Mouse (Mus musculus) lung, postnatal 25 days (tissue): ENCODE data around the gene Stag1.
"Not testable (repeated sequence)": the region's sequence is repeated elsewhere in the genome, so short reads cannot be mapped to it uniquely, and the experiment has no call there.

Experiments
- DNase-seq: peaks from one replicate; pipeline ENCODE4 v3.0.0; 2022; ENCODE audit warnings: low spot score

Gene Stag1

DNA sequence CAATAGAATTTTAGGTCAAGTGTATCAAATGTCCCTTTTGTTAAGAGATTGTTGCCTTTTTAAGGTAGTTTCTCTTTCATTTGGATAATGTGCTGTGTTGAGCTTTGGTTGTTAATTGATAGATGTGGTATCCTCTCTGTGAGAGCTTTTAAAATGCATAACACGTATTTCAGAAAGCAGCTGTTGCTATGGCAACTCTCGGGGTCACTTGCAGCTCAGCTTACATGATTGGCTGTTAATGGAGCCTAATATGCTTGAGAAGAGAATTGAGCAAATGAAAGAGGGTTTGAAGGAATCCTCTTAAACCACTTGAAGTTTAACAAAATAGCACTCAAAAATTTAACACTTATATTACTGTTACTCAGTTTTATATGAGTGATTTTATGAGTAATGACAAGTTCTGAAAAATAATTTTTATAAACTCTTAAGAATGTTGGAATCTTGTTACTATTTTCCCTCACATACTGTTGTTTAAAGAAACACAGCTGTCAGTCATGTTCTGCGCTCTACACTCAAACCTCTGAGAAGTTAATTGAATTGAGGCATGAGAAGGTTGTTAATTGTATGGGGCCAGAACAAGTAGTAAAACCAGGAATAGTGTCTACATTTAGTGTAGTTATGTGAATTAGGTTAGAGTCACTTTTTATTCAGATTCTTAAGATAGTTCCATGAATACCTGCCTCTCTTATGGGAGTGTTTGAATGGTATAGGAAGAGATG, 88.3 kb downstream of the Stag1 start:
- DNase-seq: peak; percentile 55

DNA sequence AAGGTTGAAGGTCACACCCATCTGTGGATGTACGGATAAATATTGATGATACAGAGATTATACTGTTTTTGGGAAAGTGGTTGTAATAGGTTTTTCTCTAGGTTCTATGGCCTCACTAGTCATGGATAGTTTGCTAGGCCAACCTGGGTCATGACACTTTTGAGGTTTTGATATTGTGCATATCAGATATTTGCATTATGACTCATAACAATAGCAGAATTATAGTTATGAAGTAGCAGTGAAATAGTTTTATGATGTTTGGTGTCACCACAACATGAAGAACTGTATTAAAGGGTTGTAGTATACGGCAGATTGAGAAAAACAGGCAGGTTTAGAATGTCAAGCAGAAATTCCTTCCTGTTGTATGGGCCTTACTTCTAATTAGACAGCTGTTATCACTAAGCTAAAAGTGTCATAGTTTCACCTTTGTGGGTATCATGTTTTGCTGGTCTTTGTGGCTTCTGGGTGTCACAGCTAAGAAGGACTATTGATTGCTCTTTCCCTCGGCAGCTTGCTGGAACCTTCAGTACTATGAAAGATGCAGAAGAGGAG, 92.2 kb downstream of the Stag1 start:
- no peak for DNase-seq

DNA sequence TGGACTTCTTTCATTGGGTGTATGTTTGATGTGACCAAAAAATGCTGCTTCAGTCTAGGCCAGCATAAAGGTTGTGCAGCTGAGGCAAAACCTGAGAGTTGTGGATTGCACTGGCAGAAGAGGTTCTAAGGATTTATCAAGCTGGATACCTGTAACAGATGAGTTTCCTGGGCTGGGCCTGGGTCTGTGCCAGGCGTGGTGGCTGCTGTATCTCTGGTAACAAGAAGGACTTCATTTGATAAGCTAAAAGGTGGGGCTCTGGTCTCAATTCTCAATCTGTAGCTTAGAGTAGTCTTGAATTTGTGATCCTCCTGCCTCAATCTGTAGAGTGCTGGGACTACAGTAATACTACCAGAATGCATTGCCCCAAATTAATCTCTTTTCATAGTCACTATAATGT, 94.6 kb downstream of the Stag1 start:
- DNase-seq: no peak

DNA sequence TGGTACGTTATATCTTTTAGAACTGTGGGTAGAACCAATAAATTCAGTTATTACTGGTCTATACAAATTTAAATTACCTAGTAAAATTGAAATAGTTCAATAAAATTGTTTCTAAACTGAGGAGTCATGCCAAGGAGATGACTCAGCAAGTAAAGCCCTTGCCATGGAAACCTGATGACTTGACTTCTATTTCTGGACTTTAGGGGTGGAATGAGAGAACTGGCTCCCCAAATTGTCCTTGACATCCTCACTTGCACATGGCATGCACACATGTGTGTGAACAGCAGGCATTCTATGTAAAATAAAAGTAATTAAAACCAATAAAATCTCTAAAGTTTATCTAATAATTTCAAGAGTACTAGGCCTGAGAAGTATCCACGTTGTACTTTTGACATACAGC, 98.9 kb downstream of the Stag1 start:
- DNase-seq: no peak

DNA sequence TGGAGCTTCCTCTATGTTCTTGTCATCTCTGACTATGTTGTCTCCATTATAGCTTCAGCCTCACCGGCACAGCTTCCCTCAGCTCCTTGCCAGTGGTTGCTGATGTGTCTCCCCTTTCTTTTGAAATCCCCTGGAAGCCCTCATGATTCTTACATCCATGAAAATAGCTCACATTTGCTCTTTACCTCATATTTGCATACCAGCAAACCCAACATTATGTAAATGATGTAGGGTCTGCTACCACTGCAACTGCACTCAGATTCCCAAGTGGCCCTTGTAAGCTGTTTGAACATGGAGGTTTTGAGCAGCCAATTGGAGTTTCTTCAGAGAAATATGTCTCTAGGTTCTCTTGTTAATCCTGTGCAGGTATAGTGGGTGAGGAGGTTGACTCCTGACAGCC, 110.0 kb downstream of the Stag1 start:
- DNase-seq: no peak

DNA sequence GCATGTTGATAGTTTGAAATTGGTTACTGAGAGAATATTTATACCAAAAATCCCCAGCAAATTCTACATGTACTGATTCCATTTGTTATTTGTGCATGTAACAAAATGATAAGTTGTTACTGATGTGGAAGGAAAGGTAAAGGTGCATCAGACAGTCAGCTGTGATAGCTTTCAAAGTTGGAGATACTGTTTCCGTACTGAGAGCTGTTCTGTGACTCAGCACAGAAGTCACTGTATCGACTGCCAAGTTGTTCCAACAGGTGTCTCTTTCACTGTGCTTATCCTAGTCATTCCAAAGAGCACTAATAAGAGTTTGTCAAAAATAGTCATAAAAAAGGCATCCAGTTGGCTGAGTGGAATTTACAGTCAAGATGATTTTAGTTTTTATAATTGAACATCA, 114.1 kb downstream of the Stag1 start:
- no peak for DNase-seq

DNA sequence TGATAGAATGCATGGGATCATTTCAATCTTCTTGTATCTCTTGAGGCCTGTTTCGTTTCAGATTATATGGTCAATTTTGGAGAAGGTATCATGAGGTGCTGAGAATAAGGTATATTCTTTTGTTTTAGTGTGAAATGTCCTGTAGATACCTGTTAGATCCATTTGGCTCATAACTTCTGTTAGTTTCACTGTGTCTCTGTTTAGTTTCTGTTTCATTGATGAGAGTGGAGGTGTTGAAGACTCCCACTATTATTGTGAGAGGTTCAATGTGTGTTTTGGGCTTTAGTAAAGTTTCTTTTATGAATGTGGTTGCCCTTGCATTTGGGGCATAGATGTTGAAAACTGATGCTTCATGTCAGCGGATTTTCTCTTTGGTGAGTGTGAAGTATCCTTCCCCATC, 127.2 kb downstream of the Stag1 start:
- DNase-seq: not testable (repeated sequence)

DNA sequence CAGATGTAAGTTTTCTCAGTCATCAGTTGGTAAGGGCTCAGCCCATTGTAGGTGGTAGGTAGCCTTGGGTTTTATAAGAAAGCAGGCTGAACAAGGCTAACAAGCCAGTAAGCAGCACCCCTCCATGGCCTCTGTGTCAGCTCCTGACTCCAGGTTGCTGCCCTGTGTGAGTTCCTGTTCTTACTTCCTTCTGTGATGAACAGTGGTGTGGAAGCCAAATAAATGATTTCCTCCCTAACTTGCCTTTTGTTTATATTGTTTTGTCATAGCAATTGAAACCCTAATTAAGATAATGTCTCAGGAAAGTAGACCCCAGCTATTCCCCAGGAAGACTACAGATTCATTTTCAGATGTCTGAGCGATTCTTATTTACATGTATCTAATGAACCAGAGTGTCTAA, 134.2 kb downstream of the Stag1 start:
- DNase-seq: no peak

DNA sequence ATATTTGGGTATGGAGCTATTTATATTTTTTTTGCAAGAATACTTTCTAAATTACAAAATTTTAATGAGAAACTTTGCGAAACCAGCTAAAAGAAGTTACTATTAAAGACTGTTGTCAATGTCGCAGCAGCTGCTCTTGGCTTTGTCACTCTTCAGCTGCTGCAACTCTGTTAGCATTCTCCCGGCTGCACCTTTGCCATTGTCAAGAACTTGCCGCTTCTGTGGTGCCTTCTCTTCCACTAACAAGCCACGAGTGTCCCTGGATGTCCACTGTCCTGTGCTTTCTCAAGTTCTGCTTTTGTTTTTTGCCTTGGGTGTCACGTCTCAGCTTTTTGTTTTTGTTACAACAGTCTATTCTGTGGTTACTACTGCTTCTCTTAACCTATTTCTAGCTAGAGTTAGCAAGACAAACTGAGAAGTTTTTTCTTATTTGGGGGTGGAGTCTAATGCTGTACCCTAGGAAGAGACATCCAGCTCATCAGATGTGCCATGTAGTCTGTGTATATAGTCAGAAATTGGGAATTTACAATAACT, 136.4 kb downstream of the Stag1 start:
- DNase-seq: peak; percentile 10

DNA sequence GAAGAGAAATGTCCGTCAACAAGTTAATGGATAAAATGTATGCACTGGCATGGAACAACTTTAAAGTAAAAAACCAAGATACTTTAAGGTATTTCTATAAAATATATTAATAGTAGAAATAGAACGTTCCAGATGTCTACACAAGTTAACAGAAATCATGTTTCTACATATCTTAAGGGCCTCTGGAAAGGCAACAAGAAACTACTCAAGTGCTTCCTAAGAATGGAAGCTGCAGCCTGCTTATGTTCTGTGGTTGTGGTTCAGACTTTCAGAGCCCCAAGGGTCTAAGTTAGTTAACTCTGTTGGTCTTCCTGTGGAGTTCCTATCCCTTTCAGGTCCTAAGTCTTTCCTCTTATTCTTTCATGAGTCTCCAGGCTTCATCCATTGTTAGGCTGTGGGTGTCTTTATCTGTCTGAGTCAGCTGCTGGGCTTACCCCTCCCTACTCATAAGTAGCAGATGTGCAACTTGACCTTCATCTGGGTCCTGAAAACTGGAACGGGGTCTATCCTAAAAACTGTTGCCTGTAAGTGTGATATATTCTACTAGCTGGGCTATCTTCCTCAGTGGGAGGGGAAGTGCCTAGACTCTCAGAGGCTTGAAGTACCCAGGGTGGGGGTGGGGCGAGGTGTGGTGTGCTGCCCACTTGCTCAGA, 138.5 kb downstream of the Stag1 start:
- DNase-seq: no peak

DNA sequence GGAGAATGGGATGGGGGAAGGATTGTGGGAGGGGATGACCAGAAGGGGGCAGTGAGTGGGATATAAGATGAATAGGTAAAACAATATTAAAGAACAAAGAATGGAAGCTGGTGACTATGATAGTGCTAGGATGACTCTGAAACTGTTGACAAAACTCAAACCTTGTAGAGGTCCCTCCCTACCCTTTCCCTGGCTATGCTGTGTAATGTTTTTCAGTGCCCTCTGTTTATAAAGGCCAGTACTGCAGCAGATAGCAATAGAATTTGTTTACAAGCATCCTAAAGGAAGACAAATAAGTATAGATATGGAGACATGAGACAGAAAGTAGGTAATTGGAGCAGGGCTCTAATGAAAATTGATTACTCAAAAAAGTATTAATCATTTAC, 139.0 kb downstream of the Stag1 start:
- no peak for DNase-seq

DNA sequence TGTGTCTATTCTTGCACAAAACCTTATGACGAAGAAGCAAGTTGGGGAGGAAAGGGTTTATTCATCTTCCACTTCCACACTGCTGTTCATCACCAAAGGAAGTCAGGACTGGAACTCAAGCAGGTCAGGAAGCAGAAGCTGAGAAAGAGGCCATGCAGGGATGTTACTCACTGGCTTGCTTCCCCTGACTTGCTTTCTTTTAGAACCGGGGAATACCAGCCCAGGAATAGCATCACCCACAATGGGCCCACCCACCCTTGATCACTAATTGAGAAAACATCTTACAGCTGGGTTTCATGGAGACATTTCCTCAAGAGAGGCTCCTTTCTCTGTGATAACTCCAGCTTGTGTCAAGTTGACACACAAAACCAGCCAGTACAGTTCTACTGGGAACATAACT, 179.6 kb downstream of the Stag1 start:
- DNase-seq: not testable (repeated sequence)

DNA sequence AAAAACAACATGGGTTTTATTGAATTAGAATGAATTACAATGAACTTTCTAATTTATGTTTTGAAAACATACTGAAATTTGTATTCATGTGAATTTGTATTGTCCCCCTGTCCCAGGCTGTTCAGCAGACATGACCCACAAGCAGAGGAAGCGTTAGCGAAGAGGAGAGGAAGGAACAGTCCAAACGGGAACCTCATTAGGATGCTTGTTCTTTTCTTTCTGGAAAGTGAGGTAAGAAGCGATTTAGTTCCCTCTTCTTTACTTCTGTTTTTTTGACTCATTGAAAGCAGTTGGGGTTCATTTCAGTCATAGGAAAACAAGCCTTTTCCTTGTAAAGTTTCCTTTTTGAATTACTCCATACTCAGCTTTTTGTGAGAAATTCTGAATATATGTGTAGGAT, 268.4 kb downstream of the Stag1 start:
- no peak for DNase-seq

DNA sequence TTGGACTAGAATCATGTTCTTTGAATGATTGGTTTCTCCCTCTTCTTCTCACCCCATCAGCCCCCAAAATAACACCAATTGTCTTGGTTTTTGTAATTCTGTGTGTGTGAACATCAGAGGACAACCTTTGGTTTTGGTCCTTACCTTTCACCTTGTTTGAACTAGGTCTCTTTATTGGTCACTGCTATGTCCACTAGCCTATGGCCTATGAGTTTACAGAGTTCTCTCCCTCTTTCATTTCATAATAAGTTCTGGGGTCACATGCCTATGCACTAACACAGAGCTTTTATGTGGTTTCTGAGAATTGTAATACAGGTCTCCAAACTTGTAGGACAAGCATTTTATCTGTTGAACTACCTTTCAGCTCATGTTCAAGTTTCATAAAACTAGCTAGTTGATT, 272.0 kb downstream of the Stag1 start:
- no peak for DNase-seq

DNA sequence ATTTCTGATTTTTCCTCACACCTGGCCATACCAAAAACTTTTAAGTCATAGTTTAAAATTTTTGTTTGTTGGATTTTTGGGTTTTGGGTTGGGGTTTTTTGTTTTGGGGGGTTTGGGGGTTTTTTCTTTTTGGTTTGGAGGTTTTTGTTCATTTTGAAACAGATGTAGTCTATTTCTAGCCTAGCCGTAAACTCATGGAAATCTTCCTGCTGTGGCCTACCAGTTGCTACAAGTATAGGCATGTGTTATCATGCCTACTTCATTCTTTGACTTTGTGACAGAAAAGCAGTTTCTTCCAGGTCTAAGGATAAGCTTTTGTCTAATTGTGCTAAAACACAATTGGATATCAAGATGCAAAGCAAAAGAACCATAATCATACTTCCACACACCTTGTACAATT, 298.5 kb downstream of the Stag1 start:
- DNase-seq: no peak

DNA sequence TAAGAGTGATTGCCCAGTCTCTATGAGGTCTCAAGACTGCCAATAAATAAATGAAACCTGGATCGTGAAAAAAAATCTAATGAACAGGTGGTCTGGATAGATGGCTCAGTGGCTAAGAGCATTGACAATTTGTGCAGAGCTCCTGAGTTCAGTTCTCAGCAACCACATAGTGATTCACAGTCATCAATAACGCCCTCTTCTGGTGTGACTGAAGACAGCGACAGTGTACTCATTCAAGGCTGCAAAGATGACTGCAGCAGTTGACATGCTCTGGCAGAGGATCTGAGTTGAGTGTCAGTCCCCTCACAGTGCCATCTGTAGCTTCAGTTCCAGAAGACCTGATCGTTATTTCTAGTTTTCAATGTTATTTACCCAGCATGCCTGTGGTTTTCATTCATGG, 300.4 kb downstream of the Stag1 start:
- DNase-seq: no peak

DNA sequence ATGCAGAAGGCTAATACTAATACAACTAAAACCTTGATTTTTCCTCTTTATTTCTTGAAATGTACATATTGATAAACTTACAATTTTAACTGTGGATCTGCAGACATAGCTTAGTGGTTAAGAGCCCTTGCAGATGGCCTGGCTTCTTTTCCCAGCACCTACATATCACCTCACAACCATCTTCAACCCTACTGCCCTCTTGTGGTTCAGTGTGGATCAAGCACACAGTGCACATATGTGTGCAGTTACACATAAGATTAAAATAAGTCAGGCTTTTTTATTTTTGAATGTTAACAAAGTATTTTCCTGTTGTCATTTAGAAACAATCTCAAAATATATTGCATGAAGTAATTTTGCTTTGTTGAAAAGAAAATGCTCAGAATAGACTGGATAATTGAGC, 312.8 kb downstream of the Stag1 start:
- peak; percentile 35 for DNase-seq

DNA sequence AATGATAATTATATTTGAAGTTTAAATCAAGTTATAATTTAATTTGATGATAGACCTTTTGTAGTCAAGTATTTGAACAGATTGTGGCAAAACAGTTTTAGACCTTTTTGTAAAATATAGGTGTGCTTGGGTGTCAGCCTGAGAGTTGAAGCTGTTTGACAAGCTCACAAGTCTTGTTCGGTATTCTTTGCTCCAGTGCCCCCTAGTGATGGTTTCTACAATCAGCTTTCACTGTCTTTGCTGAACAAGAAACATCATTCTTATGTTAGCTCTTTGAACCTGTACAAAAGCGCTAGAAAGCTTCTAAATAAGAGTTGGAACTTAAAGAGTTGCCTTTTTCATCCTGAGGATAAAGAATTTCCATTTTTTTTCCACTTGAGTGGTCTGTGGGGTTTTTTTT, 319.5 kb downstream of the Stag1 start:
- peak; percentile 76 for DNase-seq

DNA sequence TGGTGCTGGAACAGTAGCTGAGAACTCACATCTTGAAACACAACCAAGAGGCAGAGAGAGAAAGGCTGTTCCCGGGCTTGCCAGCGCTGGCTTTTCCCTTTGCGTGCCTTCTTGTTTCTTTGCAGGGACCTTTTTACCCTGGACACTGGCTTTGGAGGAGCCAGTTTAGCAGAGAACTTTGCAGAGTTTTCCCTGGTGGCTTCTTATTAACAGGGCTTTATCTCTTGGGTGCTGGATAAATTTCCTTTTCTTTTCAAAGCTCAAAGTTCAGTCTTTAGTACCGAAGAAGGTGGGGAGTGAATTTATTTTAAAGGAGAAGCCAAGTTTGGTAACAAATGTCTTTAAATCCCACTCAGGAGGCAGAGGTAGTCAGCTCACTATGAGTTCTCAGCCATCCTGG, 329.0 kb downstream of the Stag1 start:
- DNase-seq: no peak

DNA sequence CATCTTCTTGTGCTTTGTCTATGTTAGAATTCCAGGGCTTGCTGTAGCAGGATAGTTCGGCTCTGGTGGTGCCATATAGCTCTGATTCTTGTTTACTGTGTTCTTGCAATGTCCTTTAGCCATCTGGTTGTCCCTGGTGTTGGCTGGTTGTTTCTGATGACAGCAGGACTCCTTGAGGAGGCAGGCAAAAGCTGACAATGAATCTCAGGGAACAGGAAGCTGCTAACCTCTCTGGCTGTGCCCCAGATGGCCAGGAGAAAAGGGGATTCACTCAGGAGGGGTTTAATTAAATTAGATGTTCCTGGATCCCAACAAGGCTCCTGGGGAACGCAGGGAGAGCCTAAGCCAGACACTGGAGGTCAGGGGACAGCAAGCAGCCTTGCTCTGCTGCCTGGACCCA, 344.4 kb downstream of the Stag1 start:
- DNase-seq: no peak

DNA sequence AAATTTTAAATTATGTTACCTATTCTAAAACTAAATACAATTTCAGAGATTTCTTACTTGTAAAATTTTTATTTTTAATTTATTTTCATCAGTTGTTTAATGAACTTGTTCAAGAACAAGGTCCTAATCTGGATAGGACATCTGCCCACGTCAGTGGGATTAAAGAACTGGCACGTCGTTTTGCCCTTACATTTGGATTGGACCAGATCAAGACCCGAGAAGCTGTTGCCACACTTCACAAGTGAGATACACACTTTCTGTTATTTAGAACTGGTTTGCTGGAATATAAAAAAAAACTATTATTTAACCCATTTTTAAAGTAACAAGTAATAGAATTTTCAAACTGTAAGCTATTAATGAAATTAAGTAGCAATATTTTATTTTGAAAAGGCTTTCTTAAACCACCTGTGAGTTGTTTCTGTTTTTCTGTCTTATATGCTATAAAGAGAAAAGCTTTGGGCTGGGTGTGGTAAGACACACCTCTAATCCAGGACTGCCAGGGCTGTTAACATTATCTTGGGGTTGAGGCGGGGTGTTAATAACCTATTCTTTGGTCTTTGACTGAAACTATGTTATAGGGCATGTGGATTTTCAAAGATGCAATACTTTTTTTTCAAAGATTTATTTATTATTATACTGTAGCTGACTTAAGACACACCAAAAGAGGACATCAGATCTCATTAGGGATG, 347.2 kb downstream of the Stag1 start:
- no peak for DNase-seq

DNA sequence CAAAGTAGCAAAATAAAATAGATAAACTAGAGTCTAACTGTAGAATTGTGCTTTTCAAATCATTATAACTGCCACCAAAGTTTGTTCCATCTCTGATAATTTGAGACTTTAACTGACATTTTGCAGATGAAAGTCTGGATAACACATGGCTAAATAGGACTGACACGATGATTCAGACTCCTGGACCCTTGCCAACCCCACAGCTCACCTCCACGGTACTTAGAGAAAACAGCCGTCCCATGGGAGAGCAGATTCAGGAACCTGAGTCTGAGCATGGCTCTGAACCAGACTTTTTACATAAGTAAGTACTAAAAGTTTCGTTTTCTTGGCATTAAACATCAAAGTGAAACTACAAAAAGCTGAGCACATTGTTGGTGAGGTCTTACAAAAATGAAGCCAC, 353.9 kb downstream of the Stag1 start:
- DNase-seq: peak; percentile 7

DNA sequence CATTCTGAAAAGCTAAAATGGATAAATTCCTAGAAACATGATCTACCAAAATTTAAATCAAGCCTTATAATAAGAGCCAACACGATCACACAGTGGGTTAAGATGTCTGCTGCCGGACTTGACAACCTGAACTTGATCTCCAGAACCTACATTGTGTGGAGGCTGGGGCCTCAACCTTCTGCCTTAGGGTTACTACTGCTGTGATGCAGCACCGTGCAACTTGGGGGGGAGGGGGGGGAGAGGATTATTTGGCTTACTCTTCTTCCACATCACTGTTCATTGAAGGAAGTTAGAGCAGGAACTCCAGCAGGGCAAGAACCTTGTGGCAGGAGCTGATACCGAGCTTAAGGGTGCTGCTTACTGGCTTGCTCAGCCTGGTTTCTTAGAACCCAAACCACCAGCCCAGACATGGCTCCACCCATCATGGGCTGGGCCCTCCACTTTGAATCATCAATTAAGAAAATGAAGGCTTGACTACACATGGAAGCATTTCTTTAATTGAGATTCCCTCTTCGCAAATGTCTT, 365.4 kb downstream of the Stag1 start:
- no peak for DNase-seq
